Comparison of ENCODE assay signal across 22 mouse cellular contexts in genomic region chr2:103833816-103834445, GRCm38 (mm10).
"Had no signal": no experiment of that assay in that cellular context is flagged by ENCODE, and none has a peak within 500 bp of the region (broad histone marks: within the 10 kb centered on the region; RNA-seq: fewer than 3 reads in every experiment).

No protein-coding gene starts in this region.

- H3K9ac ChIP-seq: limb, embryonic 12.5 days; limb, embryonic 15.5 days; liver, embryonic 14.5 days; lung, embryonic 15.5 days; midbrain, embryonic 12.5 days; neural tube, embryonic 13.5 days; stomach, embryonic 15.5 days had no signal

- DNase-seq: kidney, adult 18-20 months; kidney, postnatal 36 days; layer of hippocampus, postnatal 36 days; left cerebral cortex, postnatal 4 days; lung, adult 18-20 months; lung, postnatal 10 days; lung, postnatal 36 days; retina, postnatal 1 day; right cerebral cortex, postnatal 25 days; spleen, adult 18-20 months; thymus, postnatal 25 days had no signal

- H3K27me3 ChIP-seq: limb, embryonic 12.5 days; limb, embryonic 15.5 days; lung, embryonic 15.5 days; midbrain, embryonic 12.5 days; neural tube, embryonic 13.5 days; stomach, embryonic 15.5 days had no signal

- H3K27ac ChIP-seq: kidney, postnatal 0 days; left cerebral cortex, adult 2 months; limb, embryonic 12.5 days; limb, embryonic 15.5 days; liver, embryonic 14.5 days; lung, embryonic 15.5 days; midbrain, embryonic 12.5 days; neural tube, embryonic 13.5 days; stomach, embryonic 15.5 days had no signal

- H3K36me3 ChIP-seq: limb, embryonic 12.5 days; limb, embryonic 15.5 days; lung, embryonic 15.5 days; midbrain, embryonic 12.5 days; neural tube, embryonic 13.5 days; stomach, embryonic 15.5 days had no signal

- H3K4me1 ChIP-seq: limb, embryonic 12.5 days; lung, embryonic 15.5 days; stomach, embryonic 15.5 days had no signal

- H3K4me2 ChIP-seq: limb, embryonic 12.5 days; limb, embryonic 15.5 days; lung, embryonic 15.5 days; midbrain, embryonic 12.5 days; neural tube, embryonic 13.5 days; stomach, embryonic 15.5 days had no signal

- H3K9me3 ChIP-seq: limb, embryonic 12.5 days; limb, embryonic 15.5 days; lung, embryonic 15.5 days; midbrain, embryonic 12.5 days; neural tube, embryonic 13.5 days; stomach, embryonic 15.5 days had no signal

- ATAC-seq: midbrain, embryonic 16.5 days had no signal

- H3K4me3 ChIP-seq: left cerebral cortex, adult 2 months; limb, embryonic 12.5 days; limb, embryonic 15.5 days; lung, embryonic 15.5 days; midbrain, embryonic 12.5 days; myocyte; neural tube, embryonic 13.5 days; stomach, embryonic 15.5 days had no signal
